Mouse (Mus musculus): Measurements from ENCODE around the gene Tle4. TPM values are rescaled to one million over a fixed set of nuclear protein-coding genes. Genes with fewer than 3 reads are reported as not detected.

Gene Tle4
- polyA plus RNA-seq, 1 experiment from 2014 or later: 5.8 TPM

DNA sequence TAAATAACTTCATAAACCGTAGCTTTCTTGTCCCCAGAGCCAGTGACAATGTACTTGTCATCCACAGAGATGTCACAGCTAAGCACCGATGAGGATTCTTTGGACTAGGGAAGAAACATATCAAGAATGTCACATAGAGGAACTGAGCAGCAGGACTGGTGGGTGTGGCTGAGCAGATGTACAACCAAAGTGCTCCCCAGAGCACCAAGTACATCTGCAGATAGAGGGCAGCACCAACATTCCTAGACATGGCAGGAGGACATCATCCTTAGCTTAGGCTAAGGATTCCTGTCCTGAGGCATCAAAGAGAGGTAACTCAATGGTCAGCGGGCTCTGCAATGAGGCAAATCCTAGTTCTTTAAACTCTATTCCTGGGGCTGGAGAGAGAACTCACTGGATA lies 148.1 kb downstream of the Tle4 start:
- 88% methylated on average over 3 of the region's 3 CpGs for WGBS
- Histone ChIP-seq H3K4me2 (no peak overlapping the region), H3K36me3 (peaks cover 69% of the 10 kb centered on the region), H3K27ac (replicated peaks) (no peak overlapping the region), H3K4me1 (no peaks in the 10 kb centered on the region), H3K9ac (no peak overlapping the region), H3K4me3 (no peak overlapping the region), H3K9me3 (no peaks in the 10 kb centered on the region), H3K27me3 (replicated peaks) (no peaks in the 10 kb centered on the region)
- ATAC-seq (ENCODE audit: extremely low read depth, insufficient number of reproducible peaks, low FRiP score, low TSS enrichment): no peak

DNA sequence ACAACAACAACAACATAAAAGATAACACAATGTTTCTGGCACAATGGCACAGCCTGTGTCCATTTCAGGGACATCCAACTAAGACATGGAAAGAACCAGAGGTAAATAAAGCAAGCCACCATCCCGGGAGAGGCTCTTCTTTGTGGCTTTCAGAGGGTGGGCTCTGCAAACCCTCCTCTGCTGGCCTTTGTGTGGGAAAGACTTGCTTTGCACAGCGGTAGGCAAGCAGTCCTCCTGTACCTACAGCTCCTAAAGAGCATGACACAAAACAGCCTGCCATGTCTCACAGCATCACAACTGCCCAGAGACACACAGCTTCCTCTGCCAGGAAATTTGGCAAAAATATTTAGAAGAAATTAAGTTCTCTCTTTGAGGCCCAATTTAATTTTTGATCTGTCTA lies 149.3 kb downstream of the Tle4 start:
- H3K9ac ChIP-seq: no peak overlapping the region
- peaks cover 58% of the 10 kb centered on the region for H3K36me3 ChIP-seq
- WGBS: 90% methylated on average over 2 of the region's 2 CpGs
- no peak overlapping the region for H3K4me2 ChIP-seq
- H3K9me3 ChIP-seq: no peaks in the 10 kb centered on the region
- no peaks in the 10 kb centered on the region for H3K27me3 ChIP-seq (replicated peaks)
- no peak overlapping the region for H3K27ac ChIP-seq (replicated peaks)
- H3K4me1 ChIP-seq: no peaks in the 10 kb centered on the region
- ATAC-seq (ENCODE audit: extremely low read depth, insufficient number of reproducible peaks, low FRiP score, low TSS enrichment): no peak
- no peak overlapping the region for H3K4me3 ChIP-seq

DNA sequence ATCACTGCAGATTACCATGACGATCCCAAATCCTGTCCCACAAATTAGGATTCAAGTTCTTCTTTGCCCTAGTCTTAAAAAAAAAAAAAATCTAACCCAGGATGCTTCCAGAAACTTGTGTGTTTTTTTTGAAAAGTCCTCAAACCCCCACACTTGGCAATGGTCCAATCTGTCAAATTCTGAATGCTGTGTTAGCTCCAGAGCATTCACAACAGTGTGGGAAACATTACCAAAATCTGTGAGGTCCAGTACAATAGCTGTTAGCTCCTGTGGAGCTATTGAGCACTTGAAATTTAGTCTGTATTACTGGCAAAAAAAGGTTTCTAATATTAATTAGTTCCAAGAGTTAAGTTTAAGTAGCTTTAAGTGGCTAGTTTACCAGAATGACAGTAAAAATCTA lies 150.4 kb downstream of the Tle4 start:
- Histone ChIP-seq H3K9ac (no peak overlapping the region), H3K36me3 (peaks cover 47% of the 10 kb centered on the region), H3K4me3 (no peak overlapping the region), H3K4me2 (no peak overlapping the region), H3K9me3 (no peaks in the 10 kb centered on the region), H3K27ac (replicated peaks) (no peak overlapping the region), H3K4me1 (no peaks in the 10 kb centered on the region), H3K27me3 (replicated peaks) (no peaks in the 10 kb centered on the region)
- 100% methylated on average over 1 of the region's 1 CpGs for WGBS
- ATAC-seq (ENCODE audit: extremely low read depth, insufficient number of reproducible peaks, low FRiP score, low TSS enrichment): no peak

DNA sequence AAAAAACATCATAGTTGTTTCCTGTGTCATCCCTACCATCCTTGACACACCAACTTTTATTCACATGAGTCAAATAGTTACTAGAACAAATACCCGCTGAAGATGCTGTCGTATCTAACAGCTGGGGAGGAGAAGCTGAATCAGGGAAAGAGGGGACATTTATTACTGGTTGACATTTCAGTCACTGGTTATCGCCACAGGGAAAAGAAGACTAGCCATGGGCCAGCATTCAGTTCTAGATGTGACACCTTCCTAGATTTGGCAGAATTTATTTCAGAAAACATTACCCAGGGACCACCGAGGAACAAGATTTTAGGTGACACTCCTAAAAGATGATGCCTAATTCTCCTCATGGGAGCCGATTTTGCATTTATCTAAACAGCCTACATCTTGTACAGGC lies 156.0 kb downstream of the Tle4 start:
- 84% methylated on average over 5 of the region's 5 CpGs for WGBS
- no peaks in the 10 kb centered on the region for H3K9me3 ChIP-seq
- peaks cover 9% of the 10 kb centered on the region for H3K36me3 ChIP-seq
- peaks cover 13% of the 10 kb centered on the region for H3K27me3 ChIP-seq (replicated peaks)
- no peak overlapping the region for H3K9ac ChIP-seq
- no peak for ATAC-seq (ENCODE audit: extremely low read depth, insufficient number of reproducible peaks, low FRiP score, low TSS enrichment)
- H3K4me3 ChIP-seq: no peak overlapping the region
- no peak overlapping the region for H3K4me2 ChIP-seq
- no peak overlapping the region for H3K27ac ChIP-seq (replicated peaks)
- H3K4me1 ChIP-seq: no peaks in the 10 kb centered on the region

DNA sequence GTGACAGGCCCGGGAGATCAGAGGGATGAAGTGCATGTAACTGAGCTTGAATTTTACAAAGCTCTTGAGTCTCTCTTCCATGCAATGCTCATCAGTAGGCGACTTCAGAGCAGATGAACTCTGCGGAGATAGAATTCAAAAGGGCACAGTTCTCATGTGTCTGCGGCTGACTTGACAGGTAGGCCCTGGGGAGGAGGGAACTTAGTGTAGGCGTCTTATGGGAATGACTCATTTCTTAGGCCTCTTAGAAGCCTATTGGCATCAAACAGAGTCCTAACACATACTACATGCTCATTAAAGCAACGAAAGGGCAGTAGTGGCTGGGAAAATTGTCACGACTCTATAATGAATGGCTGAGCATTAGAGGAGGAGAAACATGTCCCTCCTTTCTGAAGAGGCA lies 160.6 kb downstream of the Tle4 start:
- Histone ChIP-seq H3K4me2 (no peak overlapping the region), H3K9me3 (no peaks in the 10 kb centered on the region), H3K4me1 (peaks cover 9% of the 10 kb centered on the region), H3K27me3 (replicated peaks) (peaks cover 26% of the 10 kb centered on the region), H3K27ac (replicated peaks) (no peak overlapping the region), H3K4me3 (no peak overlapping the region), H3K36me3 (no peaks in the 10 kb centered on the region), H3K9ac (no peak overlapping the region)
- WGBS: 83% methylated on average over 7 of the region's 7 CpGs
- no peak for ATAC-seq (ENCODE audit: extremely low read depth, insufficient number of reproducible peaks, low FRiP score, low TSS enrichment)

DNA sequence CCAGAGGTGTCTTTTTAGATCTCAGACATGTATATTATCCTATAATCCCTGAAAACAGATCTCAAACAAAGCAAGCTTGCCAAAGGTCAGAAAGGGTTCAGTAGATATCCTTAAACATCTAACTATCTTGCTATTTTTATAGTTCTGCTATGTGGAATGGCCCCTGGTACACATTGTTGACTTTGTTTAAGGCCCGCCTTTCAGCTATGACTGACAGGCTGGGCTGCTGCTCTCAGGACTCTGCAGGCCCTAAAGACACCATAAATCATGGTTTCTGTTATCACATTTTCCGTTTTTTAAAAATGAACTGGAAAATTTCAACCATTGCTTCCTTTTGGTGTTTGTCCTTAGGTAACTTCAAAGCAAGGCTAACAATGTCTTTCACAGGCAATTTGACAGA lies 161.3 kb downstream of the Tle4 start:
- Histone ChIP-seq H3K4me3 (no peak overlapping the region), H3K4me2 (no peak overlapping the region), H3K4me1 (peaks cover 9% of the 10 kb centered on the region), H3K36me3 (no peaks in the 10 kb centered on the region), H3K9ac (no peak overlapping the region), H3K9me3 (no peaks in the 10 kb centered on the region), H3K27me3 (replicated peaks) (peaks cover 26% of the 10 kb centered on the region), H3K27ac (replicated peaks) (no peak overlapping the region)
- ATAC-seq (ENCODE audit: extremely low read depth, insufficient number of reproducible peaks, low FRiP score, low TSS enrichment): no peak
- WGBS: 50% methylated on average over 2 of the region's 2 CpGs

DNA sequence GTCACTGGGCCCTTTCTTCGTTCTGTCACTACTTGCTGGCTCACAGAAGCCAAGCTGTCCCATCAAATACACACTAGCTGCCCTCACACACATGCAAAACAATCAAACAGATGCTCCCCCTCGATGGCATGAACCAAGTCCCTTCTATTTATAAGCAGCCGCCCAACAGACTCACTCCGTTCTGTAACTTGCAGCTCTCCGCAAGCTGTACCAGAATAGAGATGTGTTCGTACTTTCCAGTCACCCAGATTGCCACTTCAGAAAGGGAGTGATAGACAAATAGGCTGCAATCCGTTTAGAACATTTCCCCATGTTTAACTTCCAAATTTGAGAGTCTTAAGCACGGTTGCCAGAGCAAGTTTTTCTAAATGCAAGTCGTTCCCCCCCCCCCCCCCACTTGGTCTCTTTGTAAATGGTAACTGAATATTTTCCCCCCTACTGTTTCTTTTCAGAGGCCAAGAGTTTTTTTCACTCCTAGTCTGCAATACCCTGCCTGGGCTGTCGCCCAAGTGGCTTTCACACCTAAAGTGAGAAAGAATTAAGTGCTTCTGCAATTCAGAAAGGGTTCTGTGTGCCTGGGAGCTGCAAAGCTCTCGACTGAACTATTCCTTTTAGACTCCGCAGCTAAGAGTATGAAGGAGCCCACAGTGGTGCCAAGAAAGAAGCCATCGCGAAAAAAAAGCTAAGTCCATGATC lies 162.0 kb downstream of the Tle4 start:
- Histone ChIP-seq H3K9me3 (no peaks in the 10 kb centered on the region), H3K4me1 (peaks cover 9% of the 10 kb centered on the region), H3K4me2 (peak overlapping the region; percentile 50), H3K4me3 (no peak overlapping the region), H3K36me3 (no peaks in the 10 kb centered on the region), H3K27ac (replicated peaks) (no peak overlapping the region), H3K27me3 (replicated peaks) (peaks cover 23% of the 10 kb centered on the region), H3K9ac (no peak overlapping the region)
- WGBS: 24% methylated on average over 14 of the region's 14 CpGs
- no peak for ATAC-seq (ENCODE audit: extremely low read depth, insufficient number of reproducible peaks, low FRiP score, low TSS enrichment)

DNA sequence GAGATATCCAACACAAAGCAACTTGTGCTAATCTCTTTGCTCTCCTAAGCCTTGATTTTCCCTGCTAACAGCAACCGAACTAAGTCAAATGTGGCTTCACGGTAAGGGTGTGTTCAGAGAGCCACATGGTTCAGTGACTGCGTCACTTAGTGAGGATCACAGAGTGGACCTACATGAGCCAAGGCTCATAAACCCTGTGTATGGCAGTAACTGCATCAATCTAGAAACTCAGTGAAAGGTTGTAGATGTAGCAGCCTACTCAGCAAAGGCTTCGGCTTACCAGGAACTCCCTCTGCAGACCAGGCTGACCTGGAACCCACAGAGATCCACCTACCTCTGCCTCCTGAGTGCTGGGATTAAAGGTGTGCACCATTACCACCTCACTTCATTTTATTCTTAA lies 164.0 kb downstream of the Tle4 start:
- Histone ChIP-seq H3K27me3 (replicated peaks) (peaks cover 25% of the 10 kb centered on the region), H3K4me1 (peaks cover 9% of the 10 kb centered on the region), H3K27ac (replicated peaks) (no peak overlapping the region), H3K9ac (no peak overlapping the region), H3K4me2 (no peak overlapping the region), H3K4me3 (no peak overlapping the region), H3K36me3 (no peaks in the 10 kb centered on the region), H3K9me3 (no peaks in the 10 kb centered on the region)
- 93% methylated on average over 4 of the region's 4 CpGs for WGBS
- no peak for ATAC-seq (ENCODE audit: extremely low read depth, insufficient number of reproducible peaks, low FRiP score, low TSS enrichment)

DNA sequence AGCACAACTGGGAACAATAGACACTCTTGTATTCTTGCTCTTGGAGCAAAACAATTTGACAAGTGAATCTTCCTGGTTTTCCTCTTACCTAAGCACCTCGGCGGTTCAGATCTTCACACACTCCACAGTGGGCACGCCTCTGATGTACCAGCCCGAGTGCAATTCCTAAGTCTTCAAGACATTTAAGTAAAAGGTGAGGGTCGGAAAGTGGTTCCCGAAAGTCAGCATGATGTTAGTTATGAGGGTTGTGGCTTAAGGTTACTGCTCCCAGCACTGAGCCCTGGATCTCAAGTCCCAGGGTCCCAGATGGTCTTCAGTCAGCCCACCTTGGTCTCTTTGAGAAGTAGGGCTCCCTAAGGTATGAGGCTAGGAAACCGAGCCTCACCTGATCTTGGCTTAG lies 165.4 kb downstream of the Tle4 start:
- H3K36me3 ChIP-seq: no peaks in the 10 kb centered on the region
- H3K27me3 ChIP-seq (replicated peaks): peaks cover 20% of the 10 kb centered on the region
- H3K9ac ChIP-seq: no peak overlapping the region
- H3K4me2 ChIP-seq: no peak overlapping the region
- peaks cover 9% of the 10 kb centered on the region for H3K4me1 ChIP-seq
- no peak overlapping the region for H3K27ac ChIP-seq (replicated peaks)
- ATAC-seq (ENCODE audit: extremely low read depth, insufficient number of reproducible peaks, low FRiP score, low TSS enrichment): no peak
- WGBS: 84% methylated on average over 7 of the region's 7 CpGs
- H3K4me3 ChIP-seq: no peak overlapping the region
- H3K9me3 ChIP-seq: no peaks in the 10 kb centered on the region

DNA sequence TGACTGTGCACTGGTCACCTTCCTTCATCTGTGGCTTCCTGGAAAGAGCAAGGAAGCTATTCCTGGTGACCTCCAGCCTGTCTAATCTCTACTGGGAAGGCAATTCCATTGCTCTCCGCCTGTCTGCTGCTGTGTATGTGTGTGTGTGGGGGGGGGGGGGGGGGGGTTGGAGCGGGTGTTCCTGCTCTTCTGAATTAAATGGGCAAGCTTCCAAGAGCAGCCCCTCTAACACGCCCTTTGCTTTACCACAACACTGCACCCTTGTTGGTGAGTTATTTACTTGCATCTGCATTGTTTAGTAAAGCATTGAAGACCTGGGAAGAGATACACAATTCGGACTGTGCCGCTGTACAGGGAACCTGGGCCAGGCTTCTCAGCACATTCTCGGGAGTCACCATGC lies 170.9 kb downstream of the Tle4 start:
- no peak overlapping the region for H3K4me3 ChIP-seq
- H3K4me2 ChIP-seq: no peak overlapping the region
- no peak overlapping the region for H3K9ac ChIP-seq
- H3K27ac ChIP-seq (replicated peaks): no peak overlapping the region
- no peak for ATAC-seq (ENCODE audit: extremely low read depth, insufficient number of reproducible peaks, low FRiP score, low TSS enrichment)
- 42% methylated on average over 6 of the region's 6 CpGs for WGBS
- no peaks in the 10 kb centered on the region for H3K9me3 ChIP-seq
- H3K27me3 ChIP-seq (replicated peaks): peaks cover 29% of the 10 kb centered on the region
- peaks cover 29% of the 10 kb centered on the region for H3K4me1 ChIP-seq
- no peaks in the 10 kb centered on the region for H3K36me3 ChIP-seq

DNA sequence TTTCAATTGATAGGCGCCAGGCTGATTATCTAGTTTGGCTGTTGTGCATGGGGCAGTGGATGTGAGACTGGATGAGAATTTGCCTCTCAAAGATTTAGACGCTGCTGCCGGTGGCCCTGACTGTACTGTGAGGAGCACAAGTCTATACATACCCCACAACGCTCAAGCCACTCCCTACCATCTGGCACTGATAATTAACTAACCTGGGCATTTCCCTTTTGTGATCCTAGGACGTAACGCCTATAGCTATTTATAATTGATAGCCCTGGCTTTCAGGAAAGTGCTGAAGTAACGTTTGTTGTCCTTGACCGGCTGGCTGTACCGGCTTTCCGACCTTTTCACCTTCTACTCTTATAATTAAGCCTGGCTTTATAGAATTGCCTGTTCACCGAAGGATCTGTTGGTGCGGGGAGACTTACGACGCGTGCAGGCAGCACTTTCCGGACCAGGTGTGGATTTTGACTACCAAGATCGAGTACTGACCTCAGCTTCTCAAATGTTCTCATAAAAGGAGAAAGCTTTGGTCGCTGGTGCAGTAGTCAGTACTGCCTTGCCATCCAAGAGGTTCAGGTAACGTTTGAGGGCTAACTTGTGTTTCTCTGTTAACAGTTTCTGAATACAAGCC lies 171.5 kb downstream of the Tle4 start:
- no peak for ATAC-seq (ENCODE audit: extremely low read depth, insufficient number of reproducible peaks, low FRiP score, low TSS enrichment)
- Histone ChIP-seq H3K9me3 (no peaks in the 10 kb centered on the region), H3K4me2 (0 out of 2 replicates have a peak overlapping the region, but pooled peaks have one; percentile 8), H3K27me3 (replicated peaks) (peaks cover 35% of the 10 kb centered on the region), H3K9ac (no peak overlapping the region), H3K27ac (replicated peaks) (no peak overlapping the region), H3K4me1 (peaks cover 29% of the 10 kb centered on the region), H3K36me3 (no peaks in the 10 kb centered on the region), H3K4me3 (no peak overlapping the region)
- WGBS: 46% methylated on average over 19 of the region's 19 CpGs

DNA sequence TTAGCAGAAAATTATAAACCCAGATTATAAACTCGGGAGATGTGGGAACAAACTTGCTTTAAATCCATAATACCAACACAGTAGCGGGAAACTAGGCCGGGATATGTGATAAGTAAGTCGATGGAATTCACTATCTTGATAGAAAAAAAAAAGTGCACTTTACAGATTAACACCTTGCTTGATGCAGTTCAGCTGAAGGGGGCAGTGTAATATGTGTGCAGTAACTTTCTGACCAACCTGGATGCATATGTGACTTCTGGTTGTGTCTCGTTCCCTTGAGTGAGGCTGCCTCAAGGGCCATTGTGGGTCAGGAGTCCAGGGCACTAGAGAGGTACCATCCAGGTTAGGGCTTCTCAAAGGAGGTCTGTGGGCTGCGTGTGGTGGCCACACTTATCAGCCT lies 172.7 kb downstream of the Tle4 start:
- 27% methylated on average over 6 of the region's 6 CpGs for WGBS
- Histone ChIP-seq H3K9me3 (no peaks in the 10 kb centered on the region), H3K9ac (no peak overlapping the region), H3K4me3 (no peak overlapping the region), H3K4me1 (peaks cover 29% of the 10 kb centered on the region), H3K27me3 (replicated peaks) (peaks cover 45% of the 10 kb centered on the region), H3K4me2 (0 out of 2 replicates have a peak overlapping the region, but pooled peaks have one; percentile 4), H3K27ac (replicated peaks) (no peak overlapping the region), H3K36me3 (no peaks in the 10 kb centered on the region)
- ATAC-seq (ENCODE audit: extremely low read depth, insufficient number of reproducible peaks, low FRiP score, low TSS enrichment): no peak
